Comparison of ENCODE assay signal across 9 mouse cellular contexts in genomic region chr1:155138795-155139194, GRCm38 (mm10). TPM values are rescaled to one million over a fixed set of nuclear protein-coding genes. Genes with fewer than 3 reads are reported as not detected.
DNase-seq lines count a peak whose midpoint lies in the region; ATAC-seq and TF ChIP-seq lines count a peak whose summit lies in the region.
"Had no signal": no experiment of that assay in that cellular context is flagged by ENCODE, and none has a peak within 500 bp of the region (broad histone marks: within the 10 kb centered on the region; RNA-seq: fewer than 3 reads in every experiment).

No protein-coding gene starts in this region.

- WGBS in olfactory bulb, adult 2 months = 51% methylated on average over 7 of the region's 7 CpGs
- WGBS in forebrain, embryonic 12.5 days = 93% methylated on average over 7 of the region's 7 CpGs
- 91% methylated on average over 7 of the region's 7 CpGs for WGBS in forebrain, embryonic 11.5 days

- no peak for TF ChIP-seq POLR2A in olfactory bulb, adult 2 months (IDR thresholded peaks at IDR 0.05; ENCODE audit: insufficient read depth, low read depth, low read length)

- intact Hi-C loops in heart, postnatal 14 days (cut with DNase I) = no loop called here

- H3K36me3 ChIP-seq in forebrain, embryonic 12.5 days (replicated peaks) = no peaks in the 10 kb centered on the region
- H3K36me3 ChIP-seq in forebrain, embryonic 11.5 days (ENCODE audit: control insufficient read depth, insufficient read depth, low read length) = no peaks in the 10 kb centered on the region

- H3K4me2 ChIP-seq in forebrain, embryonic 12.5 days = no peak overlapping the region
- no peak overlapping the region for H3K4me2 ChIP-seq in forebrain, embryonic 11.5 days (ENCODE audit: low read depth, low read length, severe bottlenecking)
- H3K4me2 ChIP-seq: embryonic facial prominence, embryonic 15.5 days had no signal

- peak overlapping the region; percentile 60; the same call in 1 of the 2 replicates for H3K27ac ChIP-seq in olfactory bulb, adult 2 months (ENCODE audit: insufficient read depth, low read depth, low read length)
- no peak overlapping the region for H3K27ac ChIP-seq in forebrain, embryonic 12.5 days
- H3K27ac ChIP-seq in forebrain, embryonic 11.5 days (ENCODE audit: low read depth, low read length) = no peak overlapping the region

- DNase-seq in layer of hippocampus, adult 18-20 months (ENCODE audit: low spot score in 2 of 2) = peak; percentile 15 to 61
- no peak for DNase-seq in layer of hippocampus, adult 11-12 months (ENCODE audit: low spot score)
- DNase-seq in adrenal gland, adult 18-20 months (ENCODE audit: low spot score in 2 of 2) = peak; percentile 42 to 50
- DNase-seq in heart, postnatal 14 days = peak; percentile 57 to 62
- no peak for DNase-seq in embryo, embryonic 11 days
- DNase-seq in forebrain, embryonic 11.5 days (ENCODE audit: low spot score) = no peak

- H3K9ac ChIP-seq in forebrain, embryonic 12.5 days = no peak overlapping the region
- H3K9ac ChIP-seq in forebrain, embryonic 11.5 days (ENCODE audit: low read length) = no peak overlapping the region
- H3K9ac ChIP-seq: embryonic facial prominence, embryonic 15.5 days had no signal

- ATAC-seq in forebrain, embryonic 12.5 days (ENCODE audit: low FRiP score) = no peak
- ATAC-seq in forebrain, embryonic 11.5 days (replicated peaks; ENCODE audit: low FRiP score) = no peak

- H3K27me3 ChIP-seq in forebrain, embryonic 12.5 days = no peaks in the 10 kb centered on the region
- H3K27me3 ChIP-seq in forebrain, embryonic 11.5 days (ENCODE audit: control insufficient read depth, insufficient read depth, low read length) = no peaks in the 10 kb centered on the region
- H3K27me3 ChIP-seq: embryonic facial prominence, embryonic 15.5 days had no signal

- no peak for TF ChIP-seq CTCF in olfactory bulb, adult 2 months (IDR thresholded peaks at IDR 0.05; ENCODE audit: insufficient read depth, low read depth, low read length)

- no peaks in the 10 kb centered on the region for H3K9me3 ChIP-seq in forebrain, embryonic 12.5 days
- H3K9me3 ChIP-seq in forebrain, embryonic 11.5 days (ENCODE audit: control insufficient read depth, low read length) = no peaks in the 10 kb centered on the region
- H3K9me3 ChIP-seq: embryonic facial prominence, embryonic 15.5 days had no signal

- no peak overlapping the region for H3K4me3 ChIP-seq in olfactory bulb, adult 2 months (ENCODE audit: insufficient read depth, low read depth, low read length)
- no peak overlapping the region for H3K4me3 ChIP-seq in forebrain, embryonic 12.5 days (replicated peaks)
- H3K4me3 ChIP-seq in forebrain, embryonic 11.5 days (ENCODE audit: low read depth, low read length) = no peak overlapping the region
- H3K4me3 ChIP-seq: embryonic facial prominence, embryonic 15.5 days had no signal

- H3K4me1 ChIP-seq in olfactory bulb, adult 2 months (ENCODE audit: control insufficient read depth, insufficient read depth, low read length) = peaks cover 7% of the 10 kb centered on the region
- H3K4me1 ChIP-seq in forebrain, embryonic 12.5 days = no peaks in the 10 kb centered on the region
- H3K4me1 ChIP-seq in forebrain, embryonic 11.5 days (replicated peaks; ENCODE audit: control insufficient read depth, insufficient read depth, low read length) = no peaks in the 10 kb centered on the region

RNA-seq across cellular contexts. Expression of gene Mr1, which starts 7.8 kb away (rescaled TPM):
- 1 to 10 TPM; 3.8 to 4.1 TPM for total RNA-seq in layer of hippocampus, adult 18-20 months (2021)
- total RNA-seq in adrenal gland, adult 18-20 months (2021) = 10 to 100 TPM; 24.9 to 32.1 TPM
- 1 to 10 TPM; 8.1 to 9.2 TPM for total RNA-seq in heart, postnatal 14 days (2021)
- polyA plus RNA-seq in olfactory bulb, adult 2 months (2012; ENCODE audit: insufficient read depth, insufficient read length, low replicate concordance, missing spikeins) = not detected in 2 replicates
- polyA plus RNA-seq in forebrain, embryonic 12.5 days (2016; fragmentation: Nextera tagmentation; extraction: Ambion mirVana) = 0.85 and 1.3 TPM in 2 replicates
- 0.55 and 0.96 TPM in 2 replicates for polyA plus RNA-seq in forebrain, embryonic 11.5 days (2014; fragmentation: Nextera tagmentation; extraction: Ambion mirVana)

RNA-seq across cellular contexts. Expression of gene Stx6, which starts 19.7 kb away (rescaled TPM):
- total RNA-seq in layer of hippocampus, adult 18-20 months (2021) = 100 to 1,000 TPM; 122 to 129 TPM
- 10 to 100 TPM; 49.2 to 53.5 TPM for total RNA-seq in adrenal gland, adult 18-20 months (2021)
- 10 to 100 TPM; 32.1 to 35.9 TPM for total RNA-seq in heart, postnatal 14 days (2021)
- polyA plus RNA-seq in olfactory bulb, adult 2 months (2012; ENCODE audit: insufficient read depth, insufficient read length, low replicate concordance, missing spikeins) = not detected in 2 replicates
- 113 and 124 TPM in 2 replicates for polyA plus RNA-seq in forebrain, embryonic 12.5 days (2016; fragmentation: Nextera tagmentation; extraction: Ambion mirVana)
- 102 and 119 TPM in 2 replicates for polyA plus RNA-seq in forebrain, embryonic 11.5 days (2014; fragmentation: Nextera tagmentation; extraction: Ambion mirVana)

RNA-seq across cellular contexts. Expression of gene Ier5, which starts 39.4 kb away (rescaled TPM):
- 10 to 100 TPM; 32.3 to 36.2 TPM for total RNA-seq in layer of hippocampus, adult 18-20 months (2021)
- total RNA-seq in adrenal gland, adult 18-20 months (2021) = 10 to 100 TPM in 1 of 2 experiments, 1 to 10 TPM in 1; 9.4 to 15.5 TPM
- 10 to 100 TPM; 13.6 to 15.4 TPM for total RNA-seq in heart, postnatal 14 days (2021)
- not detected in 2 replicates for polyA plus RNA-seq in olfactory bulb, adult 2 months (2012; ENCODE audit: insufficient read depth, insufficient read length, low replicate concordance, missing spikeins)
- 15.2 and 19.2 TPM in 2 replicates for polyA plus RNA-seq in forebrain, embryonic 12.5 days (2016; fragmentation: Nextera tagmentation; extraction: Ambion mirVana)
- 19.4 and 28.0 TPM in 2 replicates for polyA plus RNA-seq in forebrain, embryonic 11.5 days (2014; fragmentation: Nextera tagmentation; extraction: Ambion mirVana)

Comparison
In these comparisons a context has a peak if more than half of its experiments do, and no peak if none do; other contexts are left out.
1. DNase-seq: peak in layer of hippocampus, adult 18-20 months (2 of 2), adrenal gland, adult 18-20 months (2 of 2) and heart, postnatal 14 days (2 of 2); none in layer of hippocampus, adult 11-12 months (single experiment), embryo, embryonic 11 days (single experiment) and forebrain, embryonic 11.5 days (single experiment).